Mouse (Mus musculus): Measurements from ENCODE around the gene Dab2ip.

DNA sequence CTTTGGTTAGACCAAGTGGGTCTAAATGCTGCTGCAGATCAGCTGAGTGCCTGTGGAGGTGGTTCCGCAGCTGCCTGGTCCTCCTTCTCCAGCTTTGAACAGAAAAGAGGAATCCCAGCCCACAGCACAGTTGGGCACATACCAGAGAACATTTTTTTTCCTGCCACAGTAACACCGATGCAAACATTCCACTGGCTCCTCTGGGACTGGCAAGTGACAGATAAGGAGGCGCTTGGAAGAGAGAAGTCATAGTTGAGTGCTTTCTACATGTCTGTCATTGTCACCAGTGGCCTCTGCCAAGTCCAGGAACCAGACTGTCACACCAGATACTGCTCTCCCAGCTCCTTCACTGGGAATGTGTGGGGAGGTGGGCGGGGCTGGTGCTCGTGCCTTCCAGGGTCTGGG, 217.6 kb downstream of the Dab2ip start:
- TF ChIP-seq EP300 (IDR thresholded peaks at IDR 0.05; ENCODE audit: low read length) = no peak
- no peak for TF ChIP-seq ZKSCAN1 (IDR thresholded peaks at IDR 0.05; ENCODE audit: borderline replicate concordance, low read depth, low read length)
- no peak for TF ChIP-seq SIN3A (IDR thresholded peaks at IDR 0.05; ENCODE audit: low read length)
- TF ChIP-seq MXI1 (IDR thresholded peaks at IDR 0.05; ENCODE audit: low read depth, low read length) = no peak
- no peak for TF ChIP-seq POLR2A (IDR thresholded peaks at IDR 0.05; ENCODE audit: low read depth, low read length)
- no peak for TF ChIP-seq CTCF (conservative IDR thresholded peaks at IDR 0.05 in 1 of 2, IDR thresholded peaks at IDR 0.05 in 1 of 2; ENCODE audit: low read depth in 2 of 2, low read length in 2 of 2)
- TF ChIP-seq UBTF (IDR thresholded peaks at IDR 0.05; ENCODE audit: low read depth, low read length) = no peak
- TF ChIP-seq TCF12 (IDR thresholded peaks at IDR 0.05; ENCODE audit: low read depth, low read length) = no peak
